Mouse (Mus musculus) thymus, postnatal 36 days (tissue): ENCODE data around the gene Fpgs.

Experiments
- DNase-seq, 2 experiments: peaks; one replicate each; pipeline ENCODE4 v3.0.0; 2022; ENCODE audit warnings: mixed read lengths in 2 of 2

Fpgs gene

GRCm38 (mm10) chr2:32693823-32694411, 10.0 kb downstream of the Fpgs start:
- peak; percentile 96 for DNase-seq

GRCm38 (mm10) chr2:32693282-32693681, 10.7 kb downstream of the Fpgs start:
- no peak for DNase-seq

- no peak for DNase-seq
Observed at GRCm38 (mm10) chr2:32692496-32692895, 11.4 kb downstream of the Fpgs start.

GRCm38 (mm10) chr2:32691041-32691440, 12.9 kb downstream of the Fpgs start:
- no peak for DNase-seq

GRCm38 (mm10) chr2:32689420-32689819, 14.5 kb downstream of the Fpgs start:
- DNase-seq: peak; percentile 85 to 88

- no peak for DNase-seq
Observed at GRCm38 (mm10) chr2:32687562-32687961, 16.4 kb downstream of the Fpgs start.

GRCm38 (mm10) chr2:32686640-32687039, 17.3 kb downstream of the Fpgs start:
- no peak for DNase-seq

GRCm38 (mm10) chr2:32685807-32686206, 18.1 kb downstream of the Fpgs start:
- no peak for DNase-seq

- DNase-seq: no peak
Observed at GRCm38 (mm10) chr2:32684681-32685428, 19.1 kb downstream of the Fpgs start.

- DNase-seq: no peak
Observed at GRCm38 (mm10) chr2:32683701-32684100, 20.2 kb downstream of the Fpgs start.

- DNase-seq: no peak
Observed at GRCm38 (mm10) chr2:32682721-32683417, 21.1 kb downstream of the Fpgs start.

- no peak for DNase-seq
Observed at GRCm38 (mm10) chr2:32681754-32682153, 22.2 kb downstream of the Fpgs start.

- no peak for DNase-seq
Observed at GRCm38 (mm10) chr2:32680961-32681650, 22.8 kb downstream of the Fpgs start.

GRCm38 (mm10) chr2:32680051-32680451, 23.9 kb downstream of the Fpgs start:
- no peak for DNase-seq

- no peak for DNase-seq
Observed at GRCm38 (mm10) chr2:32677683-32678082, 26.3 kb downstream of the Fpgs start.

GRCm38 (mm10) chr2:32676821-32677220, 27.1 kb downstream of the Fpgs start:
- DNase-seq: no peak

- no peak for DNase-seq
Observed at GRCm38 (mm10) chr2:32673176-32673917, 30.6 kb downstream of the Fpgs start.

GRCm38 (mm10) chr2:32671907-32672595, 31.9 kb downstream of the Fpgs start:
- DNase-seq: no peak

- no peak for DNase-seq
Observed at GRCm38 (mm10) chr2:32671147-32671546, 32.8 kb downstream of the Fpgs start.

GRCm38 (mm10) chr2:32669876-32670275, 34.1 kb downstream of the Fpgs start:
- no peak for DNase-seq

GRCm38 (mm10) chr2:32668176-32668575, 35.8 kb downstream of the Fpgs start:
- no peak for DNase-seq

- DNase-seq: no peak
Observed at GRCm38 (mm10) chr2:32667775-32668174, 36.2 kb downstream of the Fpgs start.
